In genomic region chr2:26932473-26933303, GRCm38 (mm10) we compare ENCODE assay signal across 7 mouse cellular contexts. TPM values are rescaled to one million over a fixed set of nuclear protein-coding genes. Genes with fewer than 3 reads are reported as not detected.
DNase-seq lines count a peak whose midpoint lies in the region; ATAC-seq and TF ChIP-seq lines count a peak whose summit lies in the region.

No protein-coding gene starts in this region.

- under 1% methylated on average over 48 of the region's 49 CpGs for WGBS in thymus, adult 2 months
- WGBS in heart, embryonic 13.5 days: 1% methylated on average over 47 of the region's 49 CpGs
- 2% methylated on average over 49 of the region's 49 CpGs for WGBS in midbrain, embryonic 14.5 days

- H3K4me2 ChIP-seq in heart, embryonic 13.5 days: peak overlapping the region; percentile 84
- H3K4me2 ChIP-seq in midbrain, embryonic 14.5 days (ENCODE audit: low read length): peak overlapping the region; percentile 94

- DNase-seq in thymus, adult 2 months: no peak
- DNase-seq in thymus, postnatal 36 days: no peak
- DNase-seq in cerebellum, adult 18-20 months: peak; percentile 51 to 58
- peak; percentile 60 to 83 for DNase-seq in kidney, postnatal 25 days
- peak; percentile 19 for DNase-seq in midbrain, embryonic 14.5 days

- 0 out of 2 replicates have a peak, but pooled peaks have one; percentile 35 for TF ChIP-seq CTCF in thymus, adult 2 months (IDR thresholded peaks at IDR 0.05; ENCODE audit: borderline replicate concordance, control insufficient read depth, extremely low read depth, insufficient read depth, low read length, poor library complexity)

- no peaks in the 10 kb centered on the region for H3K27me3 ChIP-seq in thymus, adult 2 months (ENCODE audit: control insufficient read depth, insufficient read depth, low read length)
- no peaks in the 10 kb centered on the region for H3K27me3 ChIP-seq in heart, embryonic 13.5 days (replicated peaks)
- no peaks in the 10 kb centered on the region for H3K27me3 ChIP-seq in midbrain, embryonic 14.5 days (ENCODE audit: control insufficient read depth, insufficient read depth, low read length)

- H3K9me3 ChIP-seq in heart, embryonic 13.5 days: no peaks in the 10 kb centered on the region
- no peaks in the 10 kb centered on the region for H3K9me3 ChIP-seq in midbrain, embryonic 14.5 days (ENCODE audit: control insufficient read depth, low read length)

- no peak for TF ChIP-seq POLR2A in thymus, adult 2 months (IDR thresholded peaks at IDR 0.05; ENCODE audit: control insufficient read depth, extremely low read depth, insufficient read depth, low read length, poor library complexity)

- peak overlapping the region; percentile 99 for H3K9ac ChIP-seq in heart, embryonic 13.5 days
- H3K9ac ChIP-seq in midbrain, embryonic 14.5 days (replicated peaks; ENCODE audit: low read length): peak overlapping the region; percentile 98

- H3K36me3 ChIP-seq in thymus, adult 2 months (ENCODE audit: control insufficient read depth, insufficient read depth, low read length): no peaks in the 10 kb centered on the region
- H3K36me3 ChIP-seq in heart, embryonic 13.5 days: peaks cover 42% of the 10 kb centered on the region
- peaks cover 28% of the 10 kb centered on the region for H3K36me3 ChIP-seq in midbrain, embryonic 14.5 days (ENCODE audit: control insufficient read depth, insufficient read depth, low read length)

- peak; percentile 15 for ATAC-seq in heart, embryonic 13.5 days (ENCODE audit: extremely low read depth, insufficient number of reproducible peaks, low FRiP score, low TSS enrichment)
- peak; percentile 49 for ATAC-seq in midbrain, embryonic 14.5 days (ENCODE audit: low FRiP score, low TSS enrichment)
- ATAC-seq in activated CD4-positive, CD25-positive, alpha-beta regulatory T cell, adult 4 months: no peak

- peak overlapping the region; percentile 15; the same call in 1 of the 2 replicates for H3K27ac ChIP-seq in thymus, adult 2 months (ENCODE audit: control insufficient read depth, insufficient read depth, low read length)
- H3K27ac ChIP-seq in heart, embryonic 13.5 days (replicated peaks): peak overlapping the region; percentile 92
- peak overlapping the region; percentile 78 for H3K27ac ChIP-seq in midbrain, embryonic 14.5 days (replicated peaks; ENCODE audit: low read depth, low read length)

- peak overlapping the region; percentile 77 for H3K4me3 ChIP-seq in thymus, adult 2 months (ENCODE audit: control insufficient read depth, insufficient read depth, low read length)
- peak overlapping the region; percentile 90 for H3K4me3 ChIP-seq in heart, embryonic 13.5 days
- H3K4me3 ChIP-seq in midbrain, embryonic 14.5 days (replicated peaks; ENCODE audit: low read depth, low read length): peak overlapping the region; percentile 91

- peaks cover 38% of the 10 kb centered on the region for H3K4me1 ChIP-seq in thymus, adult 2 months (replicated peaks; ENCODE audit: control insufficient read depth, insufficient read depth, low read length)
- H3K4me1 ChIP-seq in heart, embryonic 13.5 days: peaks cover 48% of the 10 kb centered on the region
- H3K4me1 ChIP-seq in midbrain, embryonic 14.5 days (ENCODE audit: control insufficient read depth, insufficient read depth, low read length): peaks cover 17% of the 10 kb centered on the region

RNA-seq across cellular contexts. Expression of gene Surf4, which starts 1.0 kb away (rescaled TPM):
- 410 and 472 TPM in 2 replicates for polyA plus RNA-seq in thymus, adult 2 months (2012; rRNA removed)
- polyA plus RNA-seq in heart, embryonic 13.5 days (2015; fragmentation: Nextera tagmentation; extraction: Ambion mirVana): 187 and 191 TPM in 2 replicates
- polyA plus RNA-seq in midbrain, embryonic 14.5 days (2014; fragmentation: Nextera tagmentation; extraction: Ambion mirVana): 84.6 and 98.5 TPM in 2 replicates
- 10 to 100 TPM; 75.1 to 87.6 TPM for polyA plus RNA-seq in activated CD4-positive, CD25-positive, alpha-beta regulatory T cell, adult 4 months (2017; shearing (Covaris generic))

RNA-seq across cellular contexts. Expression of gene Stkld1, which starts 1.2 kb away (rescaled TPM):
- 0.75 and 0.96 TPM in 2 replicates for polyA plus RNA-seq in thymus, adult 2 months (2012; rRNA removed)
- 0.07 and 0.13 TPM in 2 replicates for polyA plus RNA-seq in heart, embryonic 13.5 days (2015; fragmentation: Nextera tagmentation; extraction: Ambion mirVana)
- 0.28 and 0.62 TPM in 2 replicates for polyA plus RNA-seq in midbrain, embryonic 14.5 days (2014; fragmentation: Nextera tagmentation; extraction: Ambion mirVana)
- under 1 TPM; 0.28 to 0.50 TPM for polyA plus RNA-seq in activated CD4-positive, CD25-positive, alpha-beta regulatory T cell, adult 4 months (2017; shearing (Covaris generic))

RNA-seq across cellular contexts. Expression of gene Surf1, which starts 16.4 kb away (rescaled TPM):
- polyA plus RNA-seq in thymus, adult 2 months (2012; rRNA removed): 72.7 and 78.5 TPM in 2 replicates
- 43.4 and 44.3 TPM in 2 replicates for polyA plus RNA-seq in heart, embryonic 13.5 days (2015; fragmentation: Nextera tagmentation; extraction: Ambion mirVana)
- 69.4 and 91.4 TPM in 2 replicates for polyA plus RNA-seq in midbrain, embryonic 14.5 days (2014; fragmentation: Nextera tagmentation; extraction: Ambion mirVana)
- polyA plus RNA-seq in activated CD4-positive, CD25-positive, alpha-beta regulatory T cell, adult 4 months (2017; shearing (Covaris generic)): 100 to 1,000 TPM; 115 to 121 TPM

RNA-seq across cellular contexts. Expression of gene Surf2, which starts 16.5 kb away (rescaled TPM):
- polyA plus RNA-seq in thymus, adult 2 months (2012; rRNA removed): 33.8 and 36.4 TPM in 2 replicates
- polyA plus RNA-seq in heart, embryonic 13.5 days (2015; fragmentation: Nextera tagmentation; extraction: Ambion mirVana): 31.5 and 35.6 TPM in 2 replicates
- 48.7 and 59.9 TPM in 2 replicates for polyA plus RNA-seq in midbrain, embryonic 14.5 days (2014; fragmentation: Nextera tagmentation; extraction: Ambion mirVana)
- 10 to 100 TPM; 41.8 to 46.6 TPM for polyA plus RNA-seq in activated CD4-positive, CD25-positive, alpha-beta regulatory T cell, adult 4 months (2017; shearing (Covaris generic))

RNA-seq across cellular contexts. Expression of gene Rpl7a, which starts 22.1 kb away (rescaled TPM):
- polyA plus RNA-seq in thymus, adult 2 months (2012; rRNA removed): 799 and 817 TPM in 2 replicates
- 364 and 394 TPM in 2 replicates for polyA plus RNA-seq in heart, embryonic 13.5 days (2015; fragmentation: Nextera tagmentation; extraction: Ambion mirVana)
- 522 and 541 TPM in 2 replicates for polyA plus RNA-seq in midbrain, embryonic 14.5 days (2014; fragmentation: Nextera tagmentation; extraction: Ambion mirVana)
- 1,000 to 10,000 TPM in 1 of 2 experiments, 100 to 1,000 TPM in 1; 720 to 1,212 TPM for polyA plus RNA-seq in activated CD4-positive, CD25-positive, alpha-beta regulatory T cell, adult 4 months (2017; shearing (Covaris generic))

Comparison
In these comparisons a context has a peak if more than half of its experiments do, and no peak if none do; other contexts are left out.
1. DNase-seq: peak in cerebellum, adult 18-20 months (2 of 2), kidney, postnatal 25 days (2 of 2) and midbrain, embryonic 14.5 days (single experiment); none in thymus, adult 2 months (single experiment) and thymus, postnatal 36 days (0 of 2).
2. H3K27ac ChIP-seq: peak in every context shown above with its lines; median percentile 92 in heart, embryonic 13.5 days; 78 in midbrain, embryonic 14.5 days; 15 in thymus, adult 2 months.
3. Peak in every context shown above with its lines, with median percentiles within 50 percentile points of each other: H3K4me3 ChIP-seq.